Mouse (Mus musculus) hindbrain, embryonic 12.5 days (tissue): ENCODE data around the gene A030005L19Rik. TPM values are rescaled to one million over a fixed set of nuclear protein-coding genes. Genes with fewer than 3 reads are reported as not detected.
"Not testable (repeated sequence)": the region's sequence is repeated elsewhere in the genome, so short reads cannot be mapped to it uniquely, and the experiment has no call there.

Experiments used
- ATAC-seq: fragments of 200-750 bp; cut with Nextera tagmentation; 2 replicates; pipeline ENCODE4 v1.8.0; 2017; ENCODE audit warnings: moderate TSS enrichment; ENCODE audit not compliant: low FRiP score
- H3K27ac ChIP-seq: fragments of 300-500 bp; sonication (generic); 2 replicates; pipeline ENCODE4 v1.5.1; 2016; ENCODE audit warnings: mild to moderate bottlenecking
- H3K27me3 ChIP-seq: fragments of 300-500 bp; sonication (generic); 2 replicates; pipeline ENCODE4 v1.6.1; 2016; ENCODE audit warnings: mild to moderate bottlenecking
- H3K36me3 ChIP-seq: fragments of 300-500 bp; sonication (generic); 2 replicates; pipeline ENCODE4 v1.6.1; 2016; ENCODE audit warnings: mild to moderate bottlenecking
- H3K4me1 ChIP-seq: fragments of 300-500 bp; sonication (generic); 2 replicates; pipeline ENCODE4 v1.6.1; 2016
- H3K4me2 ChIP-seq: fragments of 300-500 bp; sonication (generic); replicated peaks from 2 replicates; pipeline ENCODE4 v1.6.1; 2016; ENCODE audit warnings: mild to moderate bottlenecking
- H3K4me3 ChIP-seq: fragments of 300-500 bp; sonication (generic); 2 replicates; pipeline ENCODE4 v1.5.1; 2016; ENCODE audit warnings: mild to moderate bottlenecking
- H3K9ac ChIP-seq: fragments of 300-500 bp; sonication (generic); 2 replicates; pipeline ENCODE4 v1.6.1; 2016; ENCODE audit warnings: mild to moderate bottlenecking, moderate library complexity
- H3K9me3 ChIP-seq: fragments of 300-500 bp; sonication (generic); replicated peaks from 2 replicates; pipeline ENCODE4 v1.6.1; 2016; ENCODE audit warnings: mild to moderate bottlenecking
- WGBS: fragments of 180-500 bp; shearing (Covaris S2); methylation state at CpG from one replicate; pipeline ENCODE4 v1.1.7; 2016; 5-methylcytosine and 5-hydroxymethylcytosine counted together
- polyA plus RNA-seq: library from polyadenylated mRNA; unstranded; fragments of >200 nt; fragmentation: Nextera tagmentation; extraction: Ambion mirVana; gene quantifications from 2 replicates; pipeline ENCODE4 v1.2.1, GENCODE M21; 2016

The A030005L19Rik gene
- 0.54 and 0.60 TPM in 2 replicates for polyA plus RNA-seq

DNA sequence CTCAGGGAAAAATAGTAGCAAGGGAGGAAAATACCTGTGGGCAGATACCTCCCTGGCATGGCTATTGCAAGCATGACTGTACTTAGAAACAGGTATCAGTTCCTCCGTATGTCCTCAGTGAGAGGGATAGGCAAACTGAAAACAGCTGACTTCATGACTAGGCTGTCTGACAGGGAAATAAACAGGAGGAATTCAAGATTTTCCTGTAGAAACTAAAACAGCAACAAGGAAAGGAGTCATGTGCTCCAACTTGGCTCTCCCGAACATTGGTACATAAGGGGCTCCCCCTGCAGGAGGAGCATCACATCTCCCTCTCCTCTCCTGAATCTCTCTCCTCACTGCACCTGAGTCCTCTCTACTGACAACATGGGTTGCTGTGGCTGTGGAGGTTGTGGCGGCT lies at the start of gene A030005L19Rik:
TSS of gene A030005L19Rik (plus strand) at position 301 of the 400 bp plus-strand sequence.
- no peak within 1 kb of the TSS for H3K4me2 ChIP-seq
- WGBS, result 91% methylated on average over 3 of the region's 3 CpGs
- no peak within 1 kb of the TSS for H3K27ac ChIP-seq
- no peaks in the 10 kb centered on the region for H3K36me3 ChIP-seq
- no peak for ATAC-seq
- no peak within 1 kb of the TSS for H3K4me3 ChIP-seq
- no peaks in the 10 kb centered on the region for H3K4me1 ChIP-seq
- H3K9ac ChIP-seq, result no peak within 1 kb of the TSS
- H3K27me3 ChIP-seq, result no peaks in the 10 kb centered on the region
- no peaks in the 10 kb centered on the region for H3K9me3 ChIP-seq

DNA sequence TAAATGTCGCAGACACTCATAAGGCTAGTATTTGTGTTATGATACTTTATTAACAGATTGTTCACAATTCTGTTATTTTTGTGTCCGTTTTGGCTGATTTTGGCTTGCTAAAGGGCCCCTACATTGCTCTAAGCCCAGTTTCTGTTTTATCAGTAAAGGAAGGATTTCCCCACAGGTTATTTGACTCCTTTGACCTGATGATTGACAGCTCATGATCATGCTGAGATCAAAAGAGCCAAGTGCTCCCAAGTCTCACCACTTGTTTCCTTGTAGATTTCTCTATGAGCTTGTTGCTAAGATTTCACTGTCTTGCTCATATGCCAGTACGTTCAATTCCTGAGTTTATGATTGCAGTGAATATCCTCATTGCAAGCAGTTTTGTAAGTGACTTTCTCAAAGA lies 42.9 kb upstream of the A030005L19Rik start:
- H3K36me3 ChIP-seq, result peaks cover 14% of the 10 kb centered on the region
- no peaks in the 10 kb centered on the region for H3K4me1 ChIP-seq
- ATAC-seq, result no peak
- H3K27me3 ChIP-seq, result no peaks in the 10 kb centered on the region
- no peak overlapping the region for H3K4me3 ChIP-seq
- no peak overlapping the region for H3K27ac ChIP-seq
- no peak overlapping the region for H3K4me2 ChIP-seq
- H3K9ac ChIP-seq, result no peak overlapping the region
- 83% methylated on average over 3 of the region's 3 CpGs for WGBS
- H3K9me3 ChIP-seq, result no peaks in the 10 kb centered on the region

DNA sequence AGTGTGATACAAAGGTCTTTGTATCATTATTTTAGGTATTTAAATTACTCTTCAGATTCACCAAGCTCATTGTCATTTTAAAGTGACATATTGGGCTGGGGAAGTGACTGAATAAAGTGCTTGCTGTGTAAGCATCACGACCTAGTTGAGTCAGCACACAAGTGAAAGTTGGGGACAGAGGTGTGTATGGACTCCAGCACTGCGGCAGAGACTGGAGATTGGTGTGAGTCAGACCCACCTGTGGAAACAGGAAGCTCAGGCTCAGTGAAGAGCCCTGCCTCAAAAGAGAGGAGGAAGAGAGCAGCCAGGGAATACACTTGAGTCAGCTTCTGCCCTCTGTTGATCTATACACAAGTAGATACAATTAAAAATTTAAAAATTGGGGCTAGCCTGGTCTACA lies 34.0 kb upstream of the A030005L19Rik start:
- no peaks in the 10 kb centered on the region for H3K4me1 ChIP-seq
- no peak overlapping the region for H3K4me3 ChIP-seq
- H3K27ac ChIP-seq, result no peak overlapping the region
- H3K36me3 ChIP-seq, result peaks cover 27% of the 10 kb centered on the region
- WGBS, result 92% methylated on average over 2 of the region's 2 CpGs
- ATAC-seq, result no peak
- H3K9ac ChIP-seq, result no peak overlapping the region
- H3K9me3 ChIP-seq, result no peaks in the 10 kb centered on the region
- H3K27me3 ChIP-seq, result no peaks in the 10 kb centered on the region
- H3K4me2 ChIP-seq, result no peak overlapping the region

DNA sequence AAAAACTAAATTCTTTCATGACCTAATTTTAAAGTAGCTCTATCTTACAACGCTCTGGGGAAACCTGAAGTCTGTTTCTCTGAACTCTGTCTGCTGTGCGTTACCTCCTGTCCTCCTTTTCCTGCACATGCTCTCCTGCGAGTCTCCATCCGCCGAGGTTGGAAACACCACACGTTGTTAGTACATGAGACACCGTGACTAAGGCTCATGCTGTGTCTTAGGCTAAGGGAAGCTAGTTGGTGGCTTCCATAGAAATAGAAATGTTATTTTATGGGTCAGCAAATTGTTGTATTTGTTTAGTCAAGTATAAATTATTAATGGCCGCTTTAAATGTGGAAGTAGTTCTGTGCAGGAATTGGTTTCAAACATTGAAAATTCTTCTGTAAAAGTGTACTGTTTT lies 32.9 kb upstream of the A030005L19Rik start:
- no peaks in the 10 kb centered on the region for H3K4me1 ChIP-seq
- no peak overlapping the region for H3K4me3 ChIP-seq
- H3K27me3 ChIP-seq, result no peaks in the 10 kb centered on the region
- H3K27ac ChIP-seq, result no peak overlapping the region
- H3K9me3 ChIP-seq, result no peaks in the 10 kb centered on the region
- WGBS, result 74% methylated on average over 8 of the region's 8 CpGs
- peaks cover 31% of the 10 kb centered on the region for H3K36me3 ChIP-seq
- H3K9ac ChIP-seq, result no peak overlapping the region
- no peak for ATAC-seq
- no peak overlapping the region for H3K4me2 ChIP-seq

DNA sequence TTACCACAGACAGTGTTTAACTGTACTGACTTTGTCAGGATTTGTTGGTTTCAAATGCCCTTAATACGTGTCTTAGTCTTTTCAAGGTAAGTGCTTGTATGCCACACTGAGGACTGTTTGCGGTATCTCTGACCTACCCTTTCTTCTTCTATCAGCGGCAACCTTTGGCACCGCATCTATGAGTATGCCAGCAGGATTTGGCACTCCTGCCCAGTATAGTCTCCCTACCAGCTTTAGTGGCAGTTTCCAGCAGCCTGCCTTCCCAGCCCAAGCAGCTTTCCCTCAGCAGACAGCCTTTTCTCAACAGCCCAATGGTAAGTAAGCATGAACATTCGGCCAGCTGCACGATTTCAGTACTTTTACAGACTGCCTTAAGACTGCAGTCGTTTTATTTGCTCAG lies 19.9 kb upstream of the A030005L19Rik start:
- Histone ChIP-seq H3K36me3 (peaks cover 24% of the 10 kb centered on the region), H3K27me3 (no peaks in the 10 kb centered on the region), H3K9me3 (no peaks in the 10 kb centered on the region), H3K9ac (no peak overlapping the region), H3K4me1 (no peaks in the 10 kb centered on the region), H3K4me3 (no peak overlapping the region), H3K4me2 (no peak overlapping the region), H3K27ac (no peak overlapping the region)
- ATAC-seq, result no peak
- WGBS, result 95% methylated on average over 7 of the region's 7 CpGs

DNA sequence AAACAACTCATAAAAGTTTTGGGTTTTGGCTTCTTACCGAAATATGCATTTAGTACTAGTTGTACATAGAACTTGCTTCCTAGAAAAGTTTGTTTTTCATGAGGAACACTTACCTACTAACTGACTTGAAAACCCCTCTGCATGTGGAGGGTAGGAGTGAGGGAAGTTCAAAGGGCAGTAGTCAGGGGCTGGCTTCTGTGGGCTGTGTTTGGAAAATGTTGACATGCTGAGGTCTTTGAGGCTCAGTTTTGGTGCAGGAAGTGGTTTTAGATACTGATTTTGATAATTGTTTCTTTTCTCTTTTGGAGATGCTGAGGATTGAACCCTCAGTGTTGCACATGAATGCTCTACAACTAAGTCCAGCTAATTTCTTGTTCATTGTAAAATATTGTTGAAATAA lies 12.6 kb upstream of the A030005L19Rik start:
- no peak overlapping the region for H3K9ac ChIP-seq
- ATAC-seq, result no peak
- H3K4me2 ChIP-seq, result no peak overlapping the region
- H3K4me3 ChIP-seq, result no peak overlapping the region
- no peaks in the 10 kb centered on the region for H3K9me3 ChIP-seq
- no peak overlapping the region for H3K27ac ChIP-seq
- no peaks in the 10 kb centered on the region for H3K27me3 ChIP-seq
- H3K36me3 ChIP-seq, result peaks cover 22% of the 10 kb centered on the region
- 89% methylated on average over 1 of the region's 1 CpGs for WGBS
- H3K4me1 ChIP-seq, result no peaks in the 10 kb centered on the region

DNA sequence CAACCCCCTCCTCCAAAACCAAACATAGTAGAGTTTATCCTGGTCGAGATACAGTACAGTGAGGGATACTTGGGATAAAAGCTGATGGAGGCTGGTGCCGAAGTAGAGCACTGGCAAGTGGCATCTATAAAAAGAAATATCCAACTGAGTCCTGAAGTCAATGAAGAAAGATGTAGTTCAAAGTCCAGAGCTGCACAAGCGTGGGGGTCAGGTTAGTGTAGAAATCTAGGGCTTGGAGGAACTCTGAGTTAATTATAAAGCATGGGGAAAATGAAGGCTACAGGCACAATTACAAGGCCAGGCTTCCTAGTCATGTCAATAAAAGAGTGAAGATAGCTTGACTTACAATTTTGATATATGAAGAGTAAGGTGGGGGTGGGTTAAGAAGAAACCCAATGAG lies 11.9 kb upstream of the A030005L19Rik start:
- no peaks in the 10 kb centered on the region for H3K27me3 ChIP-seq
- WGBS, result 92% methylated on average over 3 of the region's 3 CpGs
- H3K9ac ChIP-seq, result no peak overlapping the region
- H3K4me3 ChIP-seq, result no peak overlapping the region
- H3K27ac ChIP-seq, result no peak overlapping the region
- no peaks in the 10 kb centered on the region for H3K9me3 ChIP-seq
- no peak for ATAC-seq
- no peaks in the 10 kb centered on the region for H3K4me1 ChIP-seq
- H3K4me2 ChIP-seq, result no peak overlapping the region
- H3K36me3 ChIP-seq, result peaks cover 22% of the 10 kb centered on the region

DNA sequence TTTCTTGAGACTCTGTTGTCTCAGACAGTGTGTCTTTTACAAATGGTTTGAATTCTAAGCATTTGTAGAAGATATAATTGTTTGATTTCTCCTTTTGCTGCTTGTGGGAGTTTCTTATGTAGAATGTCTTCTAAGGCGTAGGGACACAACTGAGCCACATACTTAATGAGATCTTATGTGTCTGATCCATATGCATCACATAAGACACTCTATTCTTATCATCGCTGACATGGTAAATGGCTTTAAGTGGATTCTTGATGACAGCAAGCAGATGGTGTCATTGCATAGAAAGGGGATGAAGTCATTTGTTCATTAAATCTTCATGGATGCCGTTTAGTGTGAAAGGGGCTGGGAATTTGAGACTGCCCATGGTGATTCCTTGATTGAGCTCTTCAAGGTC lies 7.2 kb upstream of the A030005L19Rik start:
- 58% methylated on average over 3 of the region's 3 CpGs for WGBS
- Histone ChIP-seq H3K9ac (no peak overlapping the region), H3K9me3 (no peaks in the 10 kb centered on the region), H3K36me3 (peaks cover 13% of the 10 kb centered on the region), H3K27ac (no peak overlapping the region), H3K4me3 (no peak overlapping the region), H3K4me1 (no peaks in the 10 kb centered on the region), H3K27me3 (no peaks in the 10 kb centered on the region), H3K4me2 (no peak overlapping the region)
- ATAC-seq, result peak; percentile 39; the same call in 1 of the 2 replicates

DNA sequence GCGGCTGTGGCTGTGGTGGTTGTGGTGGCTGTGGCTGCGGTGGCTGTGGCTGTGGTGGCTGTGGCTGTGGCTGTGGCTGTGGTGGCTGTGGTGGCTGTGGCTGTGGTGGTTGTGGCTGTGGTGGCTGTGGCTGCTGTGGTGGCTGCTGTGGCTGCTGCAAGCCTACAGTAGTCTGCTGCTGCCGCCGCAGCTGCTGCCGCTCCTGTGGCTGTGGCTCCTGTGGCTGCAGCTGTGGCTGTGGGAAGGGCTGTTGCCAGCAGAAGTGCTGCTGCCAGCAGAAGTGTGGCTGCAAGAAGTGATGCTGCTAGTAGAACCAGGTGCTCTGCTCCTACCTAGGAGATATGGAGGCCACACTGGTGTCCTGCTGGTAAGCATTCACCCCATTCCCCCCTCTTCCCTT lies 309 bp downstream of the A030005L19Rik start:
- not testable (repeated sequence) for ATAC-seq, H3K36me3 ChIP-seq, H3K9ac ChIP-seq, H3K4me2 ChIP-seq, H3K9me3 ChIP-seq, H3K27me3 ChIP-seq, H3K27ac ChIP-seq, H3K4me3 ChIP-seq, H3K4me1 ChIP-seq
- 100% methylated on average over 3 of the region's 5 CpGs for WGBS

DNA sequence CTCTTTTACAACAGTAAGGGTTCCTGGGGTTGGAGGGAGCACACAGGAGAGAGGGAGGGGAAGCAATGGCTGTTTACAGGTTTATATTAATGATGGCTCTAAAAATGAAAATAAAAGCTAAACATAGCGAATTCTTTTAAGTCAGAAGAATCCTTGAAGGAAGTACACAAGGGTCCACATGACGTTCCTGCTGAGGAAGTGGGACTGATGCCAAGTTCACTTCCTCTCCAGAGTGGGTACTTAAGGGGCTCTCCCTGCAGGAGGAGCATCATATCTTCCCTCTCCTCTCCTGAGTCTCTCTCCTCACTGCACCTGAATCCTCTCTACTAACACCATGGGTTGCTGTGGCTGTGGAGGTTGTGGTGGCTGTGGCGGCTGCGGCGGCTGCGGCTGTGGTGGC lies 11.5 kb downstream of the A030005L19Rik start, which contains the start of gene A030014E15Rik:
TSS of gene A030014E15Rik (plus strand) at position 268 of the 400 bp plus-strand sequence.
- WGBS, result 89% methylated on average over 6 of the region's 6 CpGs
- H3K9me3 ChIP-seq, result 0 out of 2 replicates have a peak, but pooled peaks cover 3% of the 10 kb centered on the region
- no peaks in the 10 kb centered on the region for H3K27me3 ChIP-seq
- H3K27ac ChIP-seq, result no peak within 1 kb of the TSS
- no peak for ATAC-seq
- H3K36me3 ChIP-seq, result no peaks in the 10 kb centered on the region
- no peaks in the 10 kb centered on the region for H3K4me1 ChIP-seq
- no peak within 1 kb of the TSS for H3K4me2 ChIP-seq
- no peak within 1 kb of the TSS for H3K9ac ChIP-seq
- H3K4me3 ChIP-seq, result no peak within 1 kb of the TSS

DNA sequence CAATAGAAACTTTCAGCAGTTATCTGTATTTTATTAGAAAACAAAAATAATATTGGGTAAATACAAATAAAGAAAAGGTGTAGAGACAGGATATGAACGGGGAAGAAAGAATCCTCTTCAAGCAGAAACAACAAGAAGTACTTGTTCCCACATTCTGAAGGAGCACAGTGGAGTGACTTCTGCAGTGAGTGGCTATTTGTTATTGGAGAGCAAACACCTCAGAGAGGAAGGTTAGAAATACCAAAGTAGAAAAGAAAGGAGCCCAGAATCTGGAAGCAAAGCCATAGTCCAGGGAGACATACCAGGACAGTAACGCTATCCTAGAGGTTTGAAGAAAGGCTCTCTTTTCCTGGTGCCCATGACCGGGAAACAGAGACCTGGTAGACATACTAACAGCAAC lies 17.4 kb downstream of the A030005L19Rik start:
- H3K9ac ChIP-seq, H3K27me3 ChIP-seq, ATAC-seq, H3K4me1 ChIP-seq, H3K27ac ChIP-seq, H3K4me2 ChIP-seq, H3K36me3 ChIP-seq, H3K9me3 ChIP-seq, H3K4me3 ChIP-seq: not testable (repeated sequence)
- WGBS, result 81% methylated on average over 1 of the region's 3 CpGs

DNA sequence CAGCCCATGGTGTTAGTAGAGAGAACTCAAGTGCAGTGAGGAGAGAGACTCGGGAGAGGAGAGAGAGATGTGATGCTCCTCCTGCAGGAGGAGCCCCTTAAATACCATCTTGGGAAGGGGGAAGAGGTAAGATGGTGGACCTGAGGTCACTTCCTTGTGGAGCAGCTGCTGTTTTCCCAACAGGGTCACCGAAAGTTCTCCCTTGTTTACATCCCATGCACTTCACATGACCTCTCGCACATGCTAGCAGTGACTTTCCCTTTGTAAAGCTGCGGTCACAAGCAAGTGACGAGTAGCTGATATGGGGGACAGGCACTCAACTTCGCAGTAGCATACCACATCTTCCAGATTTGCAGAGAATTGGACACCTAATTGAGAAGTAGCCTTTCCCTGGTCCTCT lies 18.2 kb downstream of the A030005L19Rik start, which contains the start of gene Gm6217:
TSS of gene Gm6217 (minus strand) at position 74 of the 400 bp plus-strand sequence.
- no CpG with 5 or more reads among the region's 6 CpGs for WGBS
- H3K4me1 ChIP-seq, H3K4me3 ChIP-seq, H3K36me3 ChIP-seq, H3K4me2 ChIP-seq, ATAC-seq, H3K9ac ChIP-seq, H3K27me3 ChIP-seq, H3K27ac ChIP-seq, H3K9me3 ChIP-seq: not testable (repeated sequence)

DNA sequence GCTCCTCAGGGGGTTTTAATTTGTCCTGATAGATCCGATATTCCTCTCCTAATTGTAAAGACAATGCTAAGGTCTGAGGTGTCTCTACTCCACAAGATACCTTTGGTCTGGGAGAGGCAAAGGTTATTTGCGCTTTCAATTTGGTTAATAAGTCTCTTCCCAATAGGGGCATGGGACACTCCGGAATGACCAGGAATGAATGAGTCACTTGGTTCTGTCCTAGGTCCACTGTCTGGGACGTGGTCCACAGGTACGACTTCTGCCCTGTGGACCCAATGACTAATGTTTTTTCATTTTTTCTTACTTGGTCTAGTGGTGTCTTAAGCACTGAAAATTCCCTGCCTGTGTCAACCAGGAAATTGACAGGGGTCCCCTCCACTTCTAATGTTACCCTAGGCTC lies 25.5 kb downstream of the A030005L19Rik start:
- Histone ChIP-seq H3K9me3 (peaks cover 6% of the 10 kb centered on the region; the same call in 1 of the 2 replicates), H3K27ac (no peak overlapping the region), H3K27me3 (no peaks in the 10 kb centered on the region), H3K4me3 (no peak overlapping the region), H3K4me2 (no peak overlapping the region), H3K9ac (no peak overlapping the region), H3K36me3 (no peaks in the 10 kb centered on the region), H3K4me1 (no peaks in the 10 kb centered on the region)
- no peak for ATAC-seq
- 93% methylated on average over 5 of the region's 5 CpGs for whole genome bisulfite sequencing
